Mouse (Mus musculus) embryonic facial prominence, embryonic 11.5 days (tissue): ENCODE measurements around the gene Kdelc1. TPM values are rescaled to one million over a fixed set of nuclear protein-coding genes. Genes with fewer than 3 reads are reported as not detected.

Experiments
- ATAC-seq: fragments of 200-750 bp; cut with Nextera tagmentation; replicated peaks from 2 replicates; pipeline ENCODE4 v1.8.0; 2017; ENCODE audit warnings: low read depth; ENCODE audit not compliant: insufficient number of reproducible peaks, low FRiP score, low TSS enrichment
- DNase-seq: peaks from one replicate; pipeline ENCODE4 v3.0.0-alpha.2; 2015; ENCODE audit warnings: low spot score
- H3K27ac ChIP-seq: fragments of 300-500 bp; sonication (generic); replicated peaks from 2 replicates; pipeline ENCODE4 v1.5.1; 2014; ENCODE audit warnings: mild to moderate bottlenecking, low read depth, low read length, control low read depth
- H3K27me3 ChIP-seq: fragments of 300-500 bp; sonication (generic); 2 replicates; pipeline ENCODE4 v1.6.1; 2014; ENCODE audit warnings: mild to moderate bottlenecking, low read length, moderate library complexity, mixed read lengths; ENCODE audit not compliant: control insufficient read depth, insufficient read depth
- H3K36me3 ChIP-seq: fragments of 300-500 bp; sonication (generic); replicated peaks from 2 replicates; pipeline ENCODE4 v1.6.1; 2014; ENCODE audit warnings: low read depth, mild to moderate bottlenecking, low read length, moderate library complexity, mixed read lengths; ENCODE audit not compliant: control insufficient read depth, insufficient read depth
- H3K4me1 ChIP-seq: fragments of 300-500 bp; sonication (generic); 2 replicates; pipeline ENCODE4 v1.6.1; 2014; ENCODE audit warnings: low read length, mixed read lengths; ENCODE audit not compliant: control insufficient read depth, insufficient read depth
- H3K4me2 ChIP-seq: fragments of 300-500 bp; sonication (generic); 2 replicates; pipeline ENCODE4 v1.6.1; 2014; ENCODE audit warnings: low read depth, mild to moderate bottlenecking, control low read depth, low read length, moderate library complexity
- H3K4me3 ChIP-seq: fragments of 300-500 bp; sonication (generic); 2 replicates; pipeline ENCODE4 v1.5.1; 2014; ENCODE audit warnings: low read depth, low read length, control low read depth
- H3K9ac ChIP-seq: fragments of 300-500 bp; sonication (generic); replicated peaks from 2 replicates; pipeline ENCODE4 v1.6.1; 2014; ENCODE audit warnings: mild to moderate bottlenecking, control low read depth, low read length
- H3K9me3 ChIP-seq: fragments of 300-500 bp; sonication (generic); replicated peaks from 2 replicates; pipeline ENCODE4 v1.6.1; 2016; ENCODE audit warnings: mild to moderate bottlenecking, low read length, inconsistent platforms, mixed read lengths; ENCODE audit not compliant: control insufficient read depth
- WGBS: fragments of 180-500 bp; shearing (Covaris S2); extraction: QIAGEN DNeasy Blood & Tissue Kit; methylation state at CpG from one replicate; pipeline ENCODE4 v1.1.7; 2014; 5-methylcytosine and 5-hydroxymethylcytosine counted together
- polyA plus RNA-seq: library from polyadenylated mRNA; unstranded; fragments of >200 nt; fragmentation: Nextera tagmentation; extraction: Ambion mirVana; gene quantifications from 2 replicates; pipeline ENCODE4 v1.2.1, GENCODE M21; 2014

The Kdelc1 gene
- polyA plus RNA-seq, 1 experiment from 2014 or later = 88.9 TPM

GRCm38 (mm10) chr1:44119201-44120073, 829 bp upstream of the Kdelc1 start:
- peak; percentile 91 for ATAC-seq

DNA sequence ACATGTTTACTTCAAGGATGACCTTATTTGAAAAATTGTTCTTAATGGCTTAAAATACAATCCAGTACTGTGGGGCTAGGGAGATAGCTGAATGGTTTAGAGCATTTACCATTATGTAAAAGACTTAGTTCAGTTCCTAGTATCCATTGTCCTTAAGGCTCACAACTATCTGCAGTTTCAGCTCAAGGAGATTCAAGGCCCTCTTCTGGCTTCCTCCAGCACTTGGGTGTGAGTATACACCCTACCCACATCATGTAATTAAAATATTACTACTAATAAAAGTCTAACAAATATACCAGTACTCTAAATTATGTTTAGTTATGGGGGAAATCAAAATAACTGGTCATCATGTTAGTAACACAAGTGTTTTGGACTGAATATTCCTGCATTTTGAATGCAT, 1.0 kb downstream of the Kdelc1 start:
- Histone ChIP-seq H3K36me3 (no peaks in the 10 kb centered on the region), H3K4me2 (peak overlapping the region; percentile 14; the same call in 1 of the 2 replicates), H3K9ac (no peak overlapping the region), H3K4me1 (no peaks in the 10 kb centered on the region), H3K4me3 (peak overlapping the region; percentile 72), H3K27ac (no peak overlapping the region), H3K9me3 (no peaks in the 10 kb centered on the region), H3K27me3 (no peaks in the 10 kb centered on the region)
- no peak for ATAC-seq
- no peak for DNase-seq

More at GRCm38 (mm10) chr1:44119201-44120073, 829 bp upstream of the Kdelc1 start:
- DNase-seq = peak; percentile 83
- H3K4me2 ChIP-seq = peak overlapping the region; percentile 78
- peak overlapping the region; percentile 72 for H3K4me3 ChIP-seq
- H3K9ac ChIP-seq = peak overlapping the region; percentile 83
- H3K36me3 ChIP-seq = no peaks in the 10 kb centered on the region
- H3K27me3 ChIP-seq = no peaks in the 10 kb centered on the region
- WGBS = 0% methylated on average over 42 of the region's 43 CpGs
- H3K4me1 ChIP-seq = no peaks in the 10 kb centered on the region
- no peaks in the 10 kb centered on the region for H3K9me3 ChIP-seq
- H3K27ac ChIP-seq = peak overlapping the region; percentile 91

DNA sequence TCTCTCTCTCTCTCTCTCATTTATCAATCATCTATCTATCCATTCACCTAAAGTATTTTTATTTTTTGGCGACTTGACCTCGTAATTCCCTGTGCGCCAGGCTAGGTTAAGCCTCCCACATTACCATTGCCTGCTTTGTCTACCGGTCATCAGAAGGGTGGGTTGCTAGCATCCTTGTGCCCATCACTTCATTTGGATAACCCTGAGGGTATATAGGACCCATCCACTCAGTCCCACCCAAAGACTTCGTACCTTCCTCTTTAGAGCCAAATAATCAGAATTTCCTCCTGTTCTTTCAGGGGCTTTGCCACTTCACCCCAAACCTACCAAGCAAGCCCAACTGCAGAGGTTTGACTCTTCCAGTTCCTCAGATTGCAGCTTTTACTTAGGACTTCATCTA, 15.7 kb downstream of the Kdelc1 start:
- Histone ChIP-seq H3K4me2 (peak overlapping the region; percentile 58), H3K36me3 (peaks cover 3% of the 10 kb centered on the region; the same call in 1 of the 2 replicates), H3K9me3 (no peaks in the 10 kb centered on the region), H3K27ac (no peak overlapping the region), H3K4me1 (no peaks in the 10 kb centered on the region), H3K27me3 (no peaks in the 10 kb centered on the region), H3K4me3 (peak overlapping the region; percentile 84), H3K9ac (peak overlapping the region; percentile 54)
- peak; percentile 4 for DNase-seq
- 13% methylated on average over 5 of the region's 5 CpGs for WGBS
- no peak for ATAC-seq

DNA sequence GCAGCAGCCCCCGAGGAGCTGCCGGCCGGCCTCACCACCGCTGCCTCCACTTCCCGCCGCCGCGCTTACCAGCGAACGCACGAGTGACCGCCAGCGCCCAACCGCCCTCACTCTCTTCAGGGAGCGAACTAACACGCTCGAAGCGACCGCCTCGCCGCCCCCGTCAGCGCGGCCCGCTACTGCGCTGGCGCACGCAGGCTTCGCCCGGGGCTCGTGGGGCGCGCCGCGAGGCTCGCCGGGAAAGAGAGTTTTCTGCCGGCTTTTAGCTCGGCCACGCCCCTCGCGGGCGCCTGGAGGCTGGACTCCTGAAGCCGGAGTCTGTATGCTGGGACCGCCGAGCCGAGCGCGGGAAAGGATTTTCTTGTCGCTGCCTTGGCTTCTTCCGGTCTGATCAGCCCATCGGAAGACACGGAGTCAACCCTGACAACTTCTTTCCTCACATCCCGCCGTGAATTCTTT, 16.3 kb downstream of the Kdelc1 start, which contains the start of gene Tex30:
Tex30 (minus strand) TSS at position 183 of the 459 bp plus-strand sequence.
- under 1% methylated on average over 54 of the region's 55 CpGs for WGBS

GRCm38 (mm10) chr1:44101448-44102225, 17.0 kb downstream of the Kdelc1 start:
- Histone ChIP-seq H3K27me3 (no peaks in the 10 kb centered on the region), H3K4me1 (no peaks in the 10 kb centered on the region), H3K36me3 (no peaks in the 10 kb centered on the region), H3K4me2 (peak overlapping the region; percentile 58), H3K9me3 (no peaks in the 10 kb centered on the region), H3K27ac (peak overlapping the region; percentile 88), H3K4me3 (peak overlapping the region; percentile 84), H3K9ac (peak overlapping the region; percentile 77)
- ATAC-seq (peak; percentile 83), DNase-seq (peak; percentile 59)
- WGBS = under 1% methylated on average over 55 of the region's 55 CpGs

More for the DNA sequence above, 16.3 kb downstream of the Kdelc1 start, which contains the start of gene Tex30:
- Histone ChIP-seq H3K27me3 (no peaks in the 10 kb centered on the region), H3K36me3 (no peaks in the 10 kb centered on the region), H3K9me3 (no peaks in the 10 kb centered on the region), H3K4me2 (peak within 1 kb of the TSS; percentile 58), H3K9ac (peak within 1 kb of the TSS; percentile 77), H3K4me1 (no peaks in the 10 kb centered on the region), H3K4me3 (peak within 1 kb of the TSS; percentile 84), H3K27ac (peak within 1 kb of the TSS; percentile 88)
- peak; percentile 97 for ATAC-seq
- peak; percentile 98 for DNase-seq

DNA sequence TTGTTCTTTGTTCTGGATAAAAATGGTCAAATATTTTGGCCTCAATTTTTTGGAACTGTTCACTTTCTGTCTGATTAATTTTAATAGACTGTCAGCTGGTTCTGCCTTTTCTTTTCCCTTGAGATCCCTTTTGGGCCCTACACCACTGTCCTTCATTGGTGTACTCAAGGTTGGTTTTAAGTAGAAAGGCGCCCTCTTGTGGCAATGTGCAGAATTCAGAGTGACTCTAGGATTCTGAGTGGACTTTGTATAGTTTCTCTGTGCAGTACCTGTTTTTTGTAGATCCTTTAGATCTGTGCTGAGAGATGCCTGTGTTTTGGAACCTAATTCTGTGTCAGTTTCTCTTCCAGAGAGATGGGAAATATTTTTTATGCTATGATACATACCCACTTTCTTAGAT, 54.0 kb downstream of the Kdelc1 start:
- no peak overlapping the region for H3K9ac ChIP-seq
- ATAC-seq = no peak
- 0% methylated on average over 1 of the region's 1 CpGs for WGBS
- H3K36me3 ChIP-seq = no peaks in the 10 kb centered on the region
- H3K27ac ChIP-seq = no peak overlapping the region
- no peaks in the 10 kb centered on the region for H3K9me3 ChIP-seq
- H3K4me3 ChIP-seq = no peak overlapping the region
- DNase-seq = peak; percentile 58
- H3K27me3 ChIP-seq = no peaks in the 10 kb centered on the region
- no peaks in the 10 kb centered on the region for H3K4me1 ChIP-seq
- H3K4me2 ChIP-seq = no peak overlapping the region

GRCm38 (mm10) chr1:44063439-44063838, 55.2 kb downstream of the Kdelc1 start:
- Histone ChIP-seq H3K4me2 (no peak overlapping the region), H3K4me1 (no peaks in the 10 kb centered on the region), H3K36me3 (no peaks in the 10 kb centered on the region), H3K9ac (no peak overlapping the region), H3K9me3 (no peaks in the 10 kb centered on the region), H3K4me3 (no peak overlapping the region), H3K27ac (no peak overlapping the region), H3K27me3 (no peaks in the 10 kb centered on the region)
- ATAC-seq (no peak), DNase-seq (no peak)
- 96% methylated on average over 6 of the region's 6 CpGs for WGBS
